Mouse (Mus musculus): Measurements from ENCODE around the gene Rala. TPM values are rescaled to one million over a fixed set of nuclear protein-coding genes. Genes with fewer than 3 reads are reported as not detected.
"Not testable (repeated sequence)": the region's sequence is repeated elsewhere in the genome, so short reads cannot be mapped to it uniquely, and the experiment has no call there.

Gene Rala
- polyA plus RNA-seq, 1 experiment = 14.1 TPM

- Histone ChIP-seq H3K4me1 (ENCODE audit: control insufficient read depth, insufficient read depth, insufficient read length, low read length) (no peaks in the 10 kb centered on the region), H3K4me3 (ENCODE audit: low read depth, low read length) (no peak overlapping the region), H3K27me3 (ENCODE audit: control insufficient read depth, insufficient read depth, low read length) (no peaks in the 10 kb centered on the region), H3K36me3 (ENCODE audit: control insufficient read depth, insufficient read depth, low read length) (no peaks in the 10 kb centered on the region), H3K27ac (ENCODE audit: insufficient read depth, low read depth, low read length) (no peak overlapping the region)
- WGBS = 72% methylated on average over 8 of the region's 8 CpGs
- TF ChIP-seq CTCF (IDR thresholded peaks at IDR 0.05; ENCODE audit: extremely low read depth, insufficient read length, insufficient replicate concordance, low read depth, low read length) = no peak
- no peak for TF ChIP-seq POLR2A (IDR thresholded peaks at IDR 0.05; ENCODE audit: low read depth, low read length)
Observed at GRCm38 (mm10) chr13:17976854-17977739, 33.1 kb upstream of the Rala start.

DNA sequence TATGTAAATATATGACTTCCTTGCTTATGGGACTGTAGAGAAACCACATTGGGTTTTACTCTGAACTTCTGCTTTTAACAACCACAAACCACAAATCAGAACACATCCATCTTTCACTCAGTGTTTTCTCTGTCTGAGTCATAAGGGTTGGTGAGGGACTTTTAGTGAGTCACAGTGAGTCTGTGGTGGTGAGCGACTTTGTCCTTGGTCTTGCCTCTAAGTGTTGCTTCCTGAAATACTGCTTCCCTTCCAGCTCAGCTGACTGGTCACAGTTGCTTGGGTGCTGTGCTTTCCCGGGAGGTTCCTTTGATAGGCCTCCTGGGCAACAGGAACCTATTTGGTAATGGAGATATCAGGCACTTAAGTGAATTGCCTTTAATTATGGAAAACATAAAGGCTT is 31.9 kb upstream of the Rala start:
- Histone ChIP-seq H3K36me3 (ENCODE audit: control insufficient read depth, insufficient read depth, low read length) (no peaks in the 10 kb centered on the region), H3K4me1 (ENCODE audit: control insufficient read depth, insufficient read depth, insufficient read length, low read length) (no peaks in the 10 kb centered on the region), H3K27me3 (ENCODE audit: control insufficient read depth, insufficient read depth, low read length) (no peaks in the 10 kb centered on the region), H3K27ac (ENCODE audit: insufficient read depth, low read depth, low read length) (no peak overlapping the region), H3K4me3 (ENCODE audit: low read depth, low read length) (no peak overlapping the region)
- WGBS = 23% methylated on average over 2 of the region's 2 CpGs
- TF ChIP-seq CTCF (IDR thresholded peaks at IDR 0.05; ENCODE audit: extremely low read depth, insufficient read length, insufficient replicate concordance, low read depth, low read length) (no peak), POLR2A (IDR thresholded peaks at IDR 0.05; ENCODE audit: low read depth, low read length) (no peak)

- 27% methylated on average over 1 of the region's 1 CpGs for WGBS
- H3K4me3 ChIP-seq (ENCODE audit: low read depth, low read length) = no peak overlapping the region
- no peaks in the 10 kb centered on the region for H3K27me3 ChIP-seq (ENCODE audit: control insufficient read depth, insufficient read depth, low read length)
- TF ChIP-seq POLR2A (IDR thresholded peaks at IDR 0.05; ENCODE audit: low read depth, low read length) (no peak), CTCF (IDR thresholded peaks at IDR 0.05; ENCODE audit: extremely low read depth, insufficient read length, insufficient replicate concordance, low read depth, low read length) (no peak)
- no peaks in the 10 kb centered on the region for H3K4me1 ChIP-seq (ENCODE audit: control insufficient read depth, insufficient read depth, insufficient read length, low read length)
- H3K27ac ChIP-seq (ENCODE audit: insufficient read depth, low read depth, low read length) = no peak overlapping the region
- no peaks in the 10 kb centered on the region for H3K36me3 ChIP-seq (ENCODE audit: control insufficient read depth, insufficient read depth, low read length)
Observed at GRCm38 (mm10) chr13:17975457-17975856, 31.4 kb upstream of the Rala start.

GRCm38 (mm10) chr13:17974734-17975133 is 30.7 kb upstream of the Rala start:
- no peak overlapping the region for H3K4me3 ChIP-seq (ENCODE audit: low read depth, low read length)
- no peak for TF ChIP-seq CTCF (IDR thresholded peaks at IDR 0.05; ENCODE audit: extremely low read depth, insufficient read length, insufficient replicate concordance, low read depth, low read length)
- TF ChIP-seq POLR2A (IDR thresholded peaks at IDR 0.05; ENCODE audit: low read depth, low read length) = no peak
- no peak overlapping the region for H3K27ac ChIP-seq (ENCODE audit: insufficient read depth, low read depth, low read length)
- no peaks in the 10 kb centered on the region for H3K36me3 ChIP-seq (ENCODE audit: control insufficient read depth, insufficient read depth, low read length)
- no peaks in the 10 kb centered on the region for H3K27me3 ChIP-seq (ENCODE audit: control insufficient read depth, insufficient read depth, low read length)
- no peaks in the 10 kb centered on the region for H3K4me1 ChIP-seq (ENCODE audit: control insufficient read depth, insufficient read depth, insufficient read length, low read length)
- 95% methylated on average over 9 of the region's 9 CpGs for WGBS

DNA sequence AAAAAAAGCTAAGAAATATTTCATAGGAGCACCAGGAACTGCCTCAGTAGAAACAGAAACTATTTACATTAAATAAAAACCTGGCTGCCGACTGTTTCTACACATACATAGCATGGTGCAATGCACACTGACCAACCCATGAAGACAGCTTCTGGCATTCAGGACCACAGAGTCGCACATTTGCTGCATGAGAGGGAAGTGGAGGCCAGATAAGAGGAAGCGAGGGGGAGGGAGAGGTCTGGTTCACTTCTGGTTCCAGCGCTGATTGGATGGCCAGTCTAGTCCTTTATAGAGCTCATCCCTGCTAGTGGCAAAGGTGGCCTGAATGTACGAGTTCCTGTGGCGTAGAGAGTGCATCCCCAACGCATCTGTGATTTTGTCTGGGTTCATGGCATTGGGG is 16.6 kb upstream of the Rala start:
- Histone ChIP-seq H3K4me1 (ENCODE audit: control insufficient read depth, insufficient read depth, insufficient read length, low read length) (no peaks in the 10 kb centered on the region), H3K4me3 (ENCODE audit: low read depth, low read length) (no peak overlapping the region), H3K27ac (ENCODE audit: insufficient read depth, low read depth, low read length) (no peak overlapping the region), H3K27me3 (ENCODE audit: control insufficient read depth, insufficient read depth, low read length) (no peaks in the 10 kb centered on the region), H3K36me3 (ENCODE audit: control insufficient read depth, insufficient read depth, low read length) (no peaks in the 10 kb centered on the region)
- 72% methylated on average over 7 of the region's 7 CpGs for WGBS
- TF ChIP-seq CTCF (IDR thresholded peaks at IDR 0.05; ENCODE audit: extremely low read depth, insufficient read length, insufficient replicate concordance, low read depth, low read length) = no peak
- no peak for TF ChIP-seq POLR2A (IDR thresholded peaks at IDR 0.05; ENCODE audit: low read depth, low read length)

DNA sequence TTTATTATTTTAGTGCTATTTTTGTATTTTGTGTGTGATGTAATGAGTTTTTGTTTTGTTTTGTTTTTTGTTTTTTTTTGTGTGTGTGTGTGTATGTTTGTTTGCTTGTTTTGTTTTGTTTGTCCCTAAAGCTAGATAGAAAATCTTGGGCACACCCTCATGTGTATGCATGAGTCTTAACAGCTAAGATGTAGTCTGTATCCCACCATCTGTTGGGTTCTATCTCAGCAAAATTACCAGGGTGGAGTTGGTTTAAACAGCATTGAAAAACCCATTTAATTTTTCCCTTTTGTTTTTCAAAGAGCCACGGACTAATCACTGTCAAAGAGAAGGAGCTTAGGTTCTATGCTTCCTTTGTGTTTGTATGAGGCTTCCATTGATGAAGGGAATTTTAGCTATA is 10.2 kb upstream of the Rala start:
- Histone ChIP-seq H3K4me3 (ENCODE audit: low read depth, low read length) (no peak overlapping the region), H3K27ac (ENCODE audit: insufficient read depth, low read depth, low read length) (no peak overlapping the region), H3K27me3 (ENCODE audit: control insufficient read depth, insufficient read depth, low read length) (0 out of 2 replicates have a peak, but pooled peaks cover 2% of the 10 kb centered on the region), H3K4me1 (ENCODE audit: control insufficient read depth, insufficient read depth, insufficient read length, low read length) (no peaks in the 10 kb centered on the region), H3K36me3 (ENCODE audit: control insufficient read depth, insufficient read depth, low read length) (no peaks in the 10 kb centered on the region)
- TF ChIP-seq CTCF (IDR thresholded peaks at IDR 0.05; ENCODE audit: extremely low read depth, insufficient read length, insufficient replicate concordance, low read depth, low read length) (no peak), POLR2A (IDR thresholded peaks at IDR 0.05; ENCODE audit: low read depth, low read length) (no peak)
- 66% methylated on average over 1 of the region's 1 CpGs for WGBS

DNA sequence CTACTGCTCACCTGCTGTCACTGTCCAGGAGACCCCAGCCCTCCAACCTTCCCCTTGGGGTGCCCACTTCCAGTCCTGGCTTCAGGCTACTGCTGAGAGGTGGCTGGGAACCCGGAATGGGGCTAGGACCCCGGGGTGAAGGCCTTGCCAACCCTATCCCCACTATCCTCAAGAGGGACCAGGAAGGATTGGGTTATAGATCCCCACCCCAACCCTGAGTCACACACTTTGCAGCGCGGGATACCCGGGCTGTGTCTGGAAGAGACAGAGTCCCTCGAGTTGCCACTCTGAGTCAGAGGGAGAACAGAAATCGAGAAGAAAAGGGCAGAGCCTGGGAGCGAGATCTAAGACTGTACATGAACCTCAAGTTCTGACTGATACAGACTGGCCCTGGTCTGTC is 6.5 kb upstream of the Rala start:
- not testable (repeated sequence) for H3K4me3 ChIP-seq (ENCODE audit: low read depth, low read length); H3K4me1 ChIP-seq (ENCODE audit: control insufficient read depth, insufficient read depth, insufficient read length, low read length); H3K36me3 ChIP-seq (ENCODE audit: control insufficient read depth, insufficient read depth, low read length); H3K27me3 ChIP-seq (ENCODE audit: control insufficient read depth, insufficient read depth, low read length); H3K27ac ChIP-seq (ENCODE audit: insufficient read depth, low read depth, low read length)
- 89% methylated on average over 8 of the region's 8 CpGs for WGBS

Data from small intestine, adult 2 months (tissue).